Mouse (Mus musculus): ENCODE data around the gene Ccdc124. TPM values are rescaled to one million over a fixed set of nuclear protein-coding genes. Genes with fewer than 3 reads are reported as not detected.

Gene Ccdc124
- total and polyA plus RNA-seq, 3 experiments, result 47.6 to 87.1 TPM; not detected in 1

GRCm38 (mm10) chr8:70897681-70898413 is 24.1 kb upstream of the Ccdc124 start (continued):
- TF ChIP-seq TCF12 (IDR thresholded peaks at IDR 0.05; ENCODE audit: low read depth, low read length) (0 out of 2 replicates have a peak, but pooled peaks have one; percentile 4), MEF2A (IDR thresholded peaks at IDR 0.05; ENCODE audit: extremely low read depth, insufficient replicate concordance, low read depth, low read length, poor library complexity, severe bottlenecking) (no peak), GATA1 (IDR thresholded peaks at IDR 0.05; ENCODE audit: low read depth, low read length) (no peak), ZC3H11A (IDR thresholded peaks at IDR 0.05; ENCODE audit: low read depth, low read length) (peak; percentile 41), JUND (IDR thresholded peaks at IDR 0.05; ENCODE audit: low read depth, low read length) (peak; percentile 61; the same call in 1 of the 2 replicates), POLR2AphosphoS5 (IDR thresholded peaks at IDR 0.05; ENCODE audit: borderline replicate concordance, low read depth, low read length) (no peak), ETS1 (IDR thresholded peaks at IDR 0.05; ENCODE audit: low read depth, low read length) (no peak), KAT2A (conservative IDR thresholded peaks at IDR 0.05; ENCODE audit: low read depth, low read length) (no peak), BHLHE40 (IDR thresholded peaks at IDR 0.05; ENCODE audit: borderline replicate concordance, low read depth, low read length) (no peak), E2F4 (IDR thresholded peaks at IDR 0.05; ENCODE audit: borderline replicate concordance, low read depth, low read length) (no peak)

- Histone ChIP-seq H3K9me3 (replicated peaks; ENCODE audit: insufficient read depth, low read length) (no peaks in the 10 kb centered on the region), H3K79me2 (ENCODE audit: control insufficient read depth, insufficient read depth, low read length, poor library complexity) (peaks cover 19% of the 10 kb centered on the region), H3K36me3 (ENCODE audit: control insufficient read depth in 1 of 2, insufficient read depth in 2 of 2, low read length in 2 of 2) (peaks cover 7 to 17% of the 10 kb centered on the region in 2 experiments; a peak in 3 of 4 replicates), H3K27ac (ENCODE audit: control insufficient read depth, low read depth, low read length) (peak within 1 kb of the TSS; percentile 91), H3K27me3 (ENCODE audit: control insufficient read depth in 1 of 2, insufficient read depth in 2 of 2, low read length in 2 of 2) (no peaks in the 10 kb centered on the region), H3K4me3 (ENCODE audit: control insufficient read depth in 1 of 2, insufficient read depth in 1 of 2, low read depth in 2 of 2, low read length in 2 of 2) (peak within 1 kb of the TSS; percentile 79 to 97), H3K4me1 (ENCODE audit: control insufficient read depth in 1 of 2, insufficient read depth in 2 of 2, low read length in 2 of 2) (peaks cover 4 to 11% of the 10 kb centered on the region in 2 experiments; a peak in 3 of 4 replicates), H3K9ac (ENCODE audit: control insufficient read depth, low read depth, low read length, poor library complexity, severe bottlenecking) (peak within 1 kb of the TSS; percentile 99)
- peak; percentile 99 for DNase-seq (ENCODE audit: low read depth, low spot score)
- TF ChIP-seq NRF1 (IDR thresholded peaks at IDR 0.05; ENCODE audit: insufficient read depth, low read depth, low read length, poor library complexity, severe bottlenecking) (peak; percentile 69), MAX (IDR thresholded peaks at IDR 0.05; ENCODE audit: low read length) (peak; percentile 91), JUND (IDR thresholded peaks at IDR 0.05; ENCODE audit: low read depth, low read length) (no peak), CTCF (IDR thresholded peaks at IDR 0.05 in 2 of 3, conservative IDR thresholded peaks at IDR 0.05 in 1 of 3; ENCODE audit: control insufficient read depth in 1 of 3, insufficient read depth in 1 of 3, low read depth in 2 of 3, low read length in 3 of 3, poor library complexity in 1 of 3, severe bottlenecking in 1 of 3) (no peak), TBP (IDR thresholded peaks at IDR 0.05; ENCODE audit: low read depth, low read length) (peak; percentile 98), KAT2A (conservative IDR thresholded peaks at IDR 0.05; ENCODE audit: low read depth, low read length) (peak; percentile 90), SIN3A (IDR thresholded peaks at IDR 0.05; ENCODE audit: low read length) (peak; percentile 59), CHD1 (IDR thresholded peaks at IDR 0.05; ENCODE audit: low read depth, low read length) (peak; percentile 58; the same call in 1 of the 2 replicates), SMC3 (IDR thresholded peaks at IDR 0.05; ENCODE audit: low read depth, low read length) (no peak), TAL1 (IDR thresholded peaks at IDR 0.05; ENCODE audit: low read length) (no peak), E2F4 (IDR thresholded peaks at IDR 0.05; ENCODE audit: borderline replicate concordance, low read depth, low read length) (no peak), MEF2A (IDR thresholded peaks at IDR 0.05; ENCODE audit: extremely low read depth, insufficient replicate concordance, low read depth, low read length, poor library complexity, severe bottlenecking) (no peak), CHD2 (IDR thresholded peaks at IDR 0.05; ENCODE audit: low read length) (peak; percentile 53; the same call in 1 of the 2 replicates), MYC (IDR thresholded peaks at IDR 0.05; ENCODE audit: low read depth, low read length) (peak; percentile 93), POLR2A (IDR thresholded peaks at IDR 0.05; ENCODE audit: control insufficient read depth in 1 of 2, insufficient read depth in 1 of 2, low read depth in 1 of 2, low read length in 2 of 2, poor library complexity in 1 of 2) (peak; percentile 84 to 96), TCF12 (IDR thresholded peaks at IDR 0.05; ENCODE audit: low read depth, low read length) (peak; percentile 83), ELF1 (IDR thresholded peaks at IDR 0.05; ENCODE audit: low read depth, low read length) (peak; percentile 75), POLR2AphosphoS2 (IDR thresholded peaks at IDR 0.05; ENCODE audit: low read length) (peak; percentile 87), POLR2AphosphoS5 (IDR thresholded peaks at IDR 0.05; ENCODE audit: borderline replicate concordance, low read depth, low read length) (peak; percentile 96), UBTF (IDR thresholded peaks at IDR 0.05; ENCODE audit: borderline replicate concordance, insufficient read depth, low read depth, low read length) (no peak), USF1 (IDR thresholded peaks at IDR 0.05; ENCODE audit: low read depth, low read length) (no peak), MAFK (IDR thresholded peaks at IDR 0.05; ENCODE audit: borderline replicate concordance, low read depth, low read length) (no peak), ZNF384 (IDR thresholded peaks at IDR 0.05; ENCODE audit: low read depth, low read length) (no peak), NELFE (IDR thresholded peaks at IDR 0.05; ENCODE audit: low read depth, low read length) (peak; percentile 96), ETS1 (IDR thresholded peaks at IDR 0.05; ENCODE audit: low read depth, low read length) (no peak; the same call in 1 of the 2 replicates), RAD21 (IDR thresholded peaks at IDR 0.05; ENCODE audit: low read depth, low read length) (no peak), BHLHE40 (IDR thresholded peaks at IDR 0.05; ENCODE audit: borderline replicate concordance, low read depth, low read length) (no peak), ZMIZ1 (IDR thresholded peaks at IDR 0.05; ENCODE audit: low read depth, low read length) (peak; percentile 93), GATA1 (IDR thresholded peaks at IDR 0.05; ENCODE audit: low read depth, low read length) (no peak)
Observed at GRCm38 (mm10) chr8:70897021-70897680, 23.4 kb upstream of the Ccdc124 start, which contains the start of gene Rpl18a. Gene Rpl18a (minus strand): TSS chr8:70897412.

Measured in MEL (cell line).